25 mouse cellular contexts compared by ENCODE assay signal in the genomic region with DNA sequence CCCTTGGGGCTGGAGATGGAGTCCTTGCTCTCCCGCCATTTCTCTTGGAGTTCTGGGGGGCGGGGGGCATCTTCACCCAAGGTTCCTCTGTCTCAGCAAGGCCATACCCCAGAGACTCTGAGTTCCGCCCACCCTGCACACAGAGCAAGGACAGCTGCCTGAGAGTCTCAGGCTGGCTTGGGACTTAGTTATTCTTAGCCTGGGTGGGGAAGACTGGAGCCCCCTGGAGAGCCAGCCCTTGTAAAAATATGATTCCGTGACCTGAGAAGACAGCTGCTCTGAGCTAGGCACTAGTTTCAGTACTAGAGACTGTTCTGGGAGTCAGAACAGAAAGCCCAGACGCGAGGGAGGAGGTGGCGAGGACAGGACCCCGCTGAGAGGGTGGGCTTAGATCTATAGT. TPM values are rescaled to one million over a fixed set of nuclear protein-coding genes. Genes with fewer than 3 reads are reported as not detected.
"Had no signal": no experiment of that assay in that cellular context is flagged by ENCODE, and none has a peak within 500 bp of the region (broad histone marks: within the 10 kb centered on the region; RNA-seq: fewer than 3 reads in every experiment).

No protein-coding gene starts in this region.

- H3K27ac ChIP-seq: lung, embryonic 15.5 days; macrophage; midbrain, embryonic 13.5 days; midbrain, embryonic 15.5 days; neural tube, embryonic 13.5 days; neural tube, embryonic 15.5 days had no signal

- H3K36me3 ChIP-seq: lung, embryonic 15.5 days; midbrain, embryonic 13.5 days; midbrain, embryonic 15.5 days; neural tube, embryonic 13.5 days; neural tube, embryonic 15.5 days had no signal

- H3K27me3 ChIP-seq: lung, embryonic 15.5 days; midbrain, embryonic 15.5 days; neural tube, embryonic 13.5 days; neural tube, embryonic 15.5 days had no signal

- H3K9me3 ChIP-seq: lung, embryonic 15.5 days; megakaryocyte, embryonic 14.5 days; midbrain, embryonic 13.5 days; midbrain, embryonic 15.5 days; neural tube, embryonic 13.5 days; neural tube, embryonic 15.5 days had no signal

- H3K4me2 ChIP-seq: lung, embryonic 15.5 days; midbrain, embryonic 11.5 days; midbrain, embryonic 13.5 days; midbrain, embryonic 15.5 days; neural tube, embryonic 13.5 days; neural tube, embryonic 15.5 days had no signal

- H3K9ac ChIP-seq: liver, postnatal 0 days; lung, embryonic 15.5 days; midbrain, embryonic 13.5 days; midbrain, embryonic 15.5 days; neural tube, embryonic 13.5 days; neural tube, embryonic 15.5 days had no signal

- ATAC-seq: liver, postnatal 0 days; lung, postnatal 0 days; midbrain, embryonic 13.5 days; midbrain, embryonic 15.5 days had no signal

- H3K4me1 ChIP-seq: lung, embryonic 15.5 days had no signal

- H3K4me3 ChIP-seq: lung, embryonic 15.5 days; megakaryocyte, embryonic 14.5 days; midbrain, embryonic 13.5 days; midbrain, embryonic 15.5 days; neural tube, embryonic 13.5 days; neural tube, embryonic 15.5 days had no signal

- DNase-seq: liver, postnatal 0 days; lung, adult 2 months; lung, postnatal 14 days; lung, postnatal 36 days; retina, postnatal 1 day; right cerebral cortex, adult 18-20 months; right cerebral cortex, postnatal 25 days; spleen, adult 18-20 months; thymus, adult 18-20 months; thymus, postnatal 14 days; thymus, postnatal 36 days had no signal

RNA-seq across cellular contexts. Expression of a gene that starts 6.2 kb away (rescaled TPM):
- total RNA-seq: megakaryocyte progenitor cell, adult 5-6 weeks; monocyte, adult 5-6 weeks had no signal

RNA-seq across cellular contexts. Expression of a gene that starts 37.7 kb away (rescaled TPM):
- total RNA-seq: megakaryocyte progenitor cell, adult 5-6 weeks; monocyte, adult 5-6 weeks had no signal
- polyA plus RNA-seq: lung, postnatal 0 days; macrophage; midbrain, embryonic 11.5 days; midbrain, embryonic 13.5 days; midbrain, embryonic 15.5 days; midbrain, postnatal 0 days; neural tube, embryonic 11.5 days; neural tube, embryonic 13.5 days; neural tube, embryonic 15.5 days; thymus, postnatal 0 days had no signal
